Mouse (Mus musculus): ENCODE measurements around the gene Dnal1.

Gene Dnal1

GRCm38 (mm10) chr12:84126899-84127298 is 12.7 kb downstream of the Dnal1 start:
- DNase-seq (ENCODE audit: low read depth, low spot score), result no peak

- DNase-seq (ENCODE audit: low read depth, low spot score), result no peak
Observed at GRCm38 (mm10) chr12:84128576-84128975, 14.4 kb downstream of the Dnal1 start.

- DNase-seq (ENCODE audit: low read depth, low spot score), result no peak
Observed at GRCm38 (mm10) chr12:84129931-84130330, 15.8 kb downstream of the Dnal1 start.

GRCm38 (mm10) chr12:84132265-84132664 is 18.1 kb downstream of the Dnal1 start:
- DNase-seq (ENCODE audit: low read depth, low spot score), result peak; percentile 60

DNA sequence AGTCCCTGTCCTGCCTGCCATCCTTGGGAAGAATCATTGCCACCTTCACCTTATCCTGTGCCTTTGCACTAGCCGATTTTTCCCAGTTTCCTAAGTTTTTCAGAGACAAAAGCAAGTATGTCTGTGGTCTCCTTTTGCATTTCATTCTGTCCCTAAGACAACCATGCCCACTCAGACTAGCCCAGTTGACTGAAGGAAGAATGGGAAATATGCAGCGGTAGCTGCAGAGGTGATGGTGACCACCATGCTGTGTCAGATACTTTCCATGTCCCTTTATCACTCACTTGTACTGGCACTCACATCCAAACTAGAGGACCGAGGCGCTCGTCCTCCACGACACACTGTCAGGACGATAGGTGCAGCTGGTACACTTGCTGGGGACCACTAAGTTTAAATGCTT is 23.0 kb downstream of the Dnal1 start:
- DNase-seq (ENCODE audit: low read depth, low spot score), result no peak

GRCm38 (mm10) chr12:84140135-84140534 is 26.0 kb downstream of the Dnal1 start:
- DNase-seq (ENCODE audit: low read depth, low spot score), result no peak

GRCm38 (mm10) chr12:84141271-84141670 is 27.1 kb downstream of the Dnal1 start:
- DNase-seq (ENCODE audit: low read depth, low spot score), result no peak

DNA sequence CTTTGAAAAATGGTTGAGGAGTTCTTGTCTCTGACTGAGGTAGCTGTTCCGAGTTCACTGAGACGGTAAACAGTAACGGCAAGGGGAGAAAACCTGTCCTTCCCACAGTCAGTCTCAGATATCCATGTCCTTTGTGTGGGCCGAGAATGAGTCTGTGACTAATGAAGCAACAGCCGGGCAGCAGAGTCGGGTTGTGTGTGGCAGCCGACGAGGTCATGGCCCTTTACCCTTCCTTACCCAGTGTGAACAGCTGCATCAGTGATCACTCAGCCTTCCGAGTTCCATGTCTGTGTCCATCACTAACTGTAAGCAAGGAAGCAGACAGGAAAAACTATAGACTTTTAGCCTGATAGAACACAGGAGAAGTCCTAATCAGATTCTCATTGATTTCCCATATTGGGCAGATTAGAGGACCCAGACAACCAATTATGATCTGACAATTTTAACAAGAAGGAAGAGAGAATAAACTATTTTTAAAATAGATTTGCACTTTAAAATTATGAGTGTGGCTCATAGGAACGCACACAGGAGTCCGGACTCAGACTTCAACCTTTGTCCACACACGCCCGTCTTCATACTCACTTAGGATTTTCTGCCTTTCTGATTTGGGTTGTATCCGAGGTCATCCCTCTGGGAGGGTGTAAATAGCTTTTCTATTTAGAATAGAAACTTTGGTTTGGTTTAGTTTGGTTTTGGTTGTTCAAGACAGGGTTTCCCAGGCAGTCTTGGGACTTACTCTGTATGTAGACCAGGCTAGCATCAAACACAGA is 28.3 kb downstream of the Dnal1 start:
- DNase-seq (ENCODE audit: low read depth, low spot score), result no peak

GRCm38 (mm10) chr12:84147954-84148621 is 33.9 kb downstream of the Dnal1 start, which contains the start of gene Pnma1:
Gene Pnma1, minus strand, starts transcription at chr12:84148489.
- no peak for DNase-seq (ENCODE audit: low read depth, low spot score)

- no peak for DNase-seq (ENCODE audit: low read depth, low spot score)
Observed at GRCm38 (mm10) chr12:84148622-84149012, 34.5 kb downstream of the Dnal1 start.

DNA sequence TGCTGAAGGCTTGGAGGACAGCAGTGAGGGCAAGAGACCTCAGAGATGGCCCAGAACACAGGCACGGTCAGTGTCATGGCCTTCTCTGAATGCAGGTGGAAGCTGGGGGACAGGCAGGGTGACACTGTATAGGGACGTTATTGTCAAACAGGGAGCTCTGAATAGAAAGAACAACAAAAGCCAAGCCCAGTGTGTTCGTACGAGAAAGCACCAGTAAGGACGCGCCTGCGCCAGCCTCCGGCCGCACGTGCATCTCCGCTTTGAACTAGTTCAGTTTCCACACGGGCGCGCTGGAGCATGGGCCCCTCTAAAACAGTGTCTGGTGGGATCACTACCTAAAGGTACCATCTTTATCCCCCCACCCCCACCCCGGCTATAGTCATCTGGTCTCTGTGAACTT is 35.8 kb downstream of the Dnal1 start:
- no peak for DNase-seq (ENCODE audit: low read depth, low spot score)

- DNase-seq (ENCODE audit: low read depth, low spot score), result no peak
Observed at GRCm38 (mm10) chr12:84150976-84151375, 36.8 kb downstream of the Dnal1 start.

DNA sequence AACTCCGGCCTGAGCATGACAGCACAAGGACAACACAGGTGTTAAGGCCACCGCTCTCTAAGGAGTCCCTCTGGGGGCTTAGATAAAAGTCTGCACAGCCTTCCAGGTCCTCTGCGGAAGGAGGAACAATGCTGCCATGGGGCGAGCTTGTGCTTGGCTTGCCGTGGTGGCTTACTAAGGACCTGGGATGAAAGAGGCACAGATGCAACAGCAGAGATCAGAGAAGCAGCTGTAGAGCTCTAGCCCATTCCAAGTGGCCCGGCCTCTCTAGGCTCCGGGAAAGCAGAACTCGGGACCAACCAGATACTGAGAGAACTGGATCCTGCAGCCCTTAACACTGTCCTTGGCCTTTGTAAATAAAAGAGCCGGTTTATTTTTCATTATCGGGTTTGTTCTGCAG is 37.7 kb downstream of the Dnal1 start:
- DNase-seq (ENCODE audit: low read depth, low spot score), result no peak

GRCm38 (mm10) chr12:84152352-84153190 is 38.4 kb downstream of the Dnal1 start:
- DNase-seq (ENCODE audit: low read depth, low spot score), result no peak

DNA sequence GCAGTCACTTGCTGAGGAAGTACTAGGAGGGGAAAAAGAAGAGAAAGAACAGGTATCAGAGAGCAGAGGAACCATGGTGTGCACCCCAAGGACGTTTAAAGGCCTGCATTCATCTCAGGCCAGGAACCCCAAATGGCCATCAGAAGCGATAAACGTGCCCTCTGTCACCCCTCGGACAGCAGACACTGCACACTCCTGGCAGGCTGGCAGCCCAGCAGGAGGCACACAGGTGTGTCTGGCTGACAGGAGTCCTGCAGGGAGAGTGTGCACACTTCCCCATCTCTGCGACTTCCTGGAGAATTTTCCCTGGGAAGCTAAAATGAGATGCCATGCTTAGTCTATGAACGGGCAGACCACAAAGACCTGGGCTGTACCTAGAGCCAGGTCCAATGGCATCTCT is 39.2 kb downstream of the Dnal1 start:
- DNase-seq (ENCODE audit: low read depth, low spot score), result no peak

DNA sequence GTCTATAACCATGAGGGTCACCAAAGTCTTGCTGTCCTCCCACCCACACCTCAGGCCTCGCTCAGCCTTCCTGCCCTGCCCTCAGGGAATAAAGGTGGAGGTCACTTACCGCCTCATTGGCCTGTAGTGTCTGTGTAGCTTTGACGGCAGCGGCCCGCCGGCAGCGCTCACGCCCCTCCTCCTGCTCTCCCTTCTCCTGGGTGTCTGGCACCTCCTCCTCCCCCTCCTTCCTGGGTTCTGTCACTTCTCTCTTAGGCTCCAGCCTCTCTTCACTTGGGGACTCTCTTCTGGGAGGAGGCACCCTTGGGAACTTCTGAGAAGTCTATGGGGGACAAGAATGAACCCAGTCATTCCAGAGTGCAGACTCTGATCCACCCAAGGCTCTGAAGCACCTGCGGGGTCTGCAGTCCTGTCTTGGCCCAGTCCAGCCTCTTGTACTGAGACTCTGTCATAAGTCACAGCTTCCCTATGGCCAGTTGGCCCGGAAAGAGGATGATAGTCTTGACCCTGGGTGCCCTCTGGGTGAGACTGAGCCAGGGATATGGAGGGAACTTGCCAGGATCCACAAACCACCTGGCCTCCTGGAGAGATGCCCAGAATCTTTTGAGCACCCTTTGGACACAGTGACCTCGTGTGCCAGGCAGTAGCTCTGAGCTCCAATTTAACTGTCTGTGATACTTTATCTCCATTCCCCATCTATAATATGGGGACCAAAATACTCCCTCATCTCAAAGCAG is 40.8 kb downstream of the Dnal1 start:
- no peak for DNase-seq (ENCODE audit: low read depth, low spot score)

- no peak for DNase-seq (ENCODE audit: low read depth, low spot score)
Observed at GRCm38 (mm10) chr12:84155523-84155871, 41.3 kb downstream of the Dnal1 start.

DNA sequence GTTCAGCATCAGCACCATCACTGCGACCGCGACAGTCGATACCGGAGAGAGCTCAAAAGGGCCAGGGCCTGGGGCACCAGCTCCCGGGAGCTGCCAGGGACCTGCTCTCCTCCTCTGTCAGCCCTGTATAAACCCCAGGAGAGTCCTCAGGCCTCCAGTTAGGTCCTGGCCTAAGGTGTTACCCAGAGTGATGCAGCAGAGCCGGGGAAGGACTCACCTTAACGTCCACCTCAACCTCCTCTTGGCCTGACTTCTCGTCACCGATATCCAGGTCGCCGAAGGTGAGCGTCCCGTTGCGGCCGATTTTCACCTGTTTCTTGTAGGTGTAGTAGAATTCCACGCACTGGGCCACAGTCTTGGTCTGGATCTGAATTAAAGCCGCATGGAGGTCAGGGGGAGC is 42.0 kb downstream of the Dnal1 start:
- no peak for DNase-seq (ENCODE audit: low read depth, low spot score)

GRCm38 (mm10) chr12:84158156-84158555 is 44.0 kb downstream of the Dnal1 start:
- DNase-seq (ENCODE audit: low read depth, low spot score), result no peak

DNA sequence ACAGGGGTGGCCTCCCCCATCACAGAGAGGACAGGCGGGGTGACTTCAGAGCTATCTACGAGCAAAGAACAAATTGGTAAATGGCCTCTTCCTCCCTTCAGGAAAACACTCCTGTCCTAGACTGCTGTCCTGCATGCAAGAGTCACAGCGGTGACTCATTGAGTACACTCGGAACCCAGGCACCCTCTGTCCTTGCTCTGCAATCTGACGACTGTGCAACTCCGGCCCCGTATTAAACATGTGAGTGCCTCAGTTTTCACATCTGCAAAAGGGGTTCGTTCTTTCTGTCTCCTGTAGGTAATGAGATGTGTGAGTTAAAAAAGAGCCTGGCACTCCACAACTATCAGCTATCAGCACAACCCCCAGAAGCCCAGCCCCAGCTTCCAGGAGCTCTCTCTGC is 46.3 kb downstream of the Dnal1 start:
- no peak for DNase-seq (ENCODE audit: low read depth, low spot score)

DNA sequence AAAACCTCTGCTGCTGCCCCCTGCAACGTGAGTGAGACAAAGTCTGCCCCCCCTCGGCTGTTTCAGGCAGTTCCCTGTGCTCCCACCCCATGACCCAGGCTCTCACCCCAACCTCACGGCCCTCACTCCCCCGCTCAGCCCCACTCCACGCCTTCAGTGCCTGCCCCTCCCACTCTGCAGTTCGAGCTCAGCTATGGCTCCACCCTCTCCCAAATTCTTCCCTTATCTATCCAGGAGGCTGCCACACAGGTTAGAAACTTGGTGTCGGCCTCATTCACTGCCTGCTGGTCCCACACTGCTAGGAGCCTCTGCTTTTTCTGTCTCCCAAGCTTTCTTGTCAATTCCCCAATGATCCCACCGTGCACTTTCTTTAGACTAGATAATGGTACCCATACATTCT is 47.0 kb downstream of the Dnal1 start:
- no peak for DNase-seq (ENCODE audit: low read depth, low spot score)

Measured in A20 (cell line).